Mouse (Mus musculus) hindbrain, embryonic 10.5 days (tissue): Measurements from ENCODE around the gene Sept1. TPM values are rescaled to one million over a fixed set of nuclear protein-coding genes. Genes with fewer than 3 reads are reported as not detected.
"Not testable (repeated sequence)": the region's sequence is repeated elsewhere in the genome, so short reads cannot be mapped to it uniquely, and the experiment has no call there.

Experiments used
- DNase-seq: peaks from one replicate; pipeline ENCODE4 v3.0.0-alpha.2; 2017; ENCODE audit warnings: low spot score
- H3K27ac ChIP-seq: fragments of 300-500 bp; sonication (generic); 2 replicates; pipeline ENCODE4 v1.5.1; 2016; ENCODE audit warnings: mild to moderate bottlenecking, moderate library complexity
- H3K27me3 ChIP-seq: fragments of 300-500 bp; sonication (generic); 2 replicates; pipeline ENCODE4 v1.6.1; 2016; ENCODE audit warnings: mild to moderate bottlenecking; ENCODE audit not compliant: poor library complexity, insufficient read depth, severe bottlenecking
- H3K36me3 ChIP-seq: fragments of 300-500 bp; sonication (generic); 2 replicates; pipeline ENCODE4 v1.6.1; 2016; ENCODE audit warnings: mild to moderate bottlenecking, moderate library complexity
- H3K4me1 ChIP-seq: fragments of 300-500 bp; sonication (generic); replicated peaks from 2 replicates; pipeline ENCODE4 v1.6.1; 2016; ENCODE audit warnings: mild to moderate bottlenecking
- H3K4me3 ChIP-seq: fragments of 300-500 bp; sonication (generic); 2 replicates; pipeline ENCODE4 v1.5.1; 2016; ENCODE audit warnings: mild to moderate bottlenecking, moderate library complexity
- H3K9me3 ChIP-seq: fragments of 300-500 bp; sonication (generic); 2 replicates; pipeline ENCODE4 v1.6.1; 2016; ENCODE audit warnings: mild to moderate bottlenecking, moderate library complexity
- WGBS: fragments of 180-500 bp; shearing (Covaris S2); methylation state at CpG from one replicate; pipeline ENCODE4 v1.1.7; 2016; 5-methylcytosine and 5-hydroxymethylcytosine counted together
- polyA plus RNA-seq: library from polyadenylated mRNA; unstranded; fragments of >200 nt; fragmentation: Nextera tagmentation; extraction: Ambion mirVana; gene quantifications from 2 replicates; pipeline ENCODE4 v1.2.1, GENCODE M21; 2016

Gene Sept1
- polyA plus RNA-seq, 1 experiment from 2014 or later, result 33.8 TPM

GRCm38 (mm10) chr7:127263526-127263925, 30.6 kb upstream of the Sept1 start:
- Histone ChIP-seq H3K4me1 (peaks cover 23% of the 10 kb centered on the region), H3K27me3 (no peaks in the 10 kb centered on the region), H3K27ac (no peak overlapping the region), H3K4me3 (no peak overlapping the region), H3K36me3 (peaks cover 9% of the 10 kb centered on the region; the same call in 1 of the 2 replicates), H3K9me3 (peaks cover 6% of the 10 kb centered on the region; the same call in 1 of the 2 replicates)
- WGBS, result 89% methylated on average over 3 of the region's 3 CpGs
- no peak for DNase-seq

DNA sequence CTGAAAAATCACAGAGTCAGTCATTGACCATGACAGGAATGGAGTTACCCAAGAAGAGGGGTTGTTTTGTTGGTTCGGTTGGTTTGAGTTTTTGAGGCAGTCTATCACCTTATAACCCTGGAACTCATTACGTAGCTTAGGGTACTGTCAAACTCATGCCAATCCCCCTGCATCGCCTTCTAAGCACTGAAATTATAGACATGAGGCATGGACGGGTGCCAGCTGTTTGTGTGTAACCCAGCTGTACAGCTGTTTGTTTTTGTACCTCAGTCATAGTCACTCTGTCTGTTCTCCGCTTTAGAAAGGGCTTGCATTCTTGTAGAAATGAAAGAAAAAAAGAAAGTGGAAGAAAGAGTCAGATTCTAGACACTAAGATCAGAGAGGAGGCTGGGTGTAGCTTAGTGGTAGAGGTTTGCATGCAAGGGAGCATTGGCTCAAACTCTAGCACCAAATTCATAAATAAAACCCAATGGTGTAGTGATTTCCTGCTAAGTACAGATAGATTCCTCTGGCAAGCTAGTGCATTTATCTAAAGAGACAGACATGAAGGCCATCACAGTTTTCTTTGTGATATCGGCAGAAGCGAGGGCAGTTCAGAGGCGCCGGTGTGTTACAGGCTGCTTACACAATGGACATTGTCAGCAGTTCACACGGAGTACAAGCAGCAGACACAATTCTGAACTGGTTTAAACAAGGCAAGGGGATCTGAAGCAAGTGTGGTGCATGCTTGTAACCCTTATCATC, 29.5 kb upstream of the Sept1 start:
- Histone ChIP-seq H3K36me3 (peaks cover 16% of the 10 kb centered on the region), H3K27ac (no peak overlapping the region), H3K4me1 (peaks cover 24% of the 10 kb centered on the region), H3K9me3 (no peaks in the 10 kb centered on the region), H3K4me3 (no peak overlapping the region), H3K27me3 (no peaks in the 10 kb centered on the region)
- WGBS, result 86% methylated on average over 10 of the region's 10 CpGs
- DNase-seq, result no peak

DNA sequence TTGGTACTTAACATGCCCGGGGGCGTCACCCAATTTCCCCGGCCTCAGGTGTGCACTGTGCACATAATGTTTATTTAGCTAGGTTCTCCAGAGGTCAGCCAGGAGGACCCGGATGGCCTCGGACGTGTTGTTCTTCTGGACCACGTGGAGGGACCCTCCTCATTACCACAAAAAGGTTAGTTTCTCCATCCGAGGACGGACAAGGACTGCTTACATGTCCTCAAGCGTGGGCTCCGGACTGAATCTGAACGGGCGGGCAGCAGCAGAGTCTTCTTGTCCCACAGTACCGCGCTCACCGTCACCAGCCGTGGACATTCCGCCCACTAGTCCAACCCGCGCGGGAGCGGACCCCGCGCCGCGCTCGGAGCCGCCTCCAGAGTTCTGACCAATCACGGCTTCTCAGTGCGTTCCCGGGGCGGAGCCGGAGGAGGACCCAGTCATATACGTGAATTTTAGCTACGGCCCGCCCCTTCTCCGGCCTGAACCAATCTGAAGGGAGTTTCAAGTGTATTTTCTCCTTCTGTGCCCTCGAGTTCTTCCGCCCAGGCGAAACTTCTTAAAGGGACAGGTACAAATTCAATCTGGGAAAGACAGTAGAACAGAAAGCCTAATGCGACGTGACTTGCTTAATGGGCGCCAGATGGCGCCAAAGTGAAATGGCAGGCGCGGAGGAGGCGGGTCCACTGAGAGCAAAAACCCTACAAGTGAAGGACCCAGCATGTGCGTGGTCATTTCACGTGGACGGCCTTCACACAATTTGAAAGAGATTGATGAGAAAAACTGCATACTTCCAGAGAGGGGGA, 27.6 kb upstream of the Sept1 start, which contains the start of gene Dctpp1:
Dctpp1 (minus strand) TSS at position 401 of the 803 bp plus-strand sequence.
- peak; percentile 98 for DNase-seq
- H3K36me3 ChIP-seq, result peaks cover 34% of the 10 kb centered on the region
- peak within 1 kb of the TSS; percentile 88 for H3K27ac ChIP-seq
- H3K4me3 ChIP-seq, result peak within 1 kb of the TSS; percentile 72
- WGBS, result under 1% methylated on average over 50 of the region's 50 CpGs
- no peaks in the 10 kb centered on the region for H3K9me3 ChIP-seq
- no peaks in the 10 kb centered on the region for H3K27me3 ChIP-seq
- H3K4me1 ChIP-seq, result peaks cover 24% of the 10 kb centered on the region

GRCm38 (mm10) chr7:127259186-127259905, 26.4 kb upstream of the Sept1 start:
- Histone ChIP-seq H3K4me1 (peaks cover 33% of the 10 kb centered on the region), H3K27me3 (no peaks in the 10 kb centered on the region), H3K4me3 (peak overlapping the region; percentile 72), H3K9me3 (no peaks in the 10 kb centered on the region), H3K36me3 (peaks cover 36% of the 10 kb centered on the region), H3K27ac (peak overlapping the region; percentile 88)
- 76% methylated on average over 8 of the region's 8 CpGs for WGBS
- DNase-seq, result no peak

DNA sequence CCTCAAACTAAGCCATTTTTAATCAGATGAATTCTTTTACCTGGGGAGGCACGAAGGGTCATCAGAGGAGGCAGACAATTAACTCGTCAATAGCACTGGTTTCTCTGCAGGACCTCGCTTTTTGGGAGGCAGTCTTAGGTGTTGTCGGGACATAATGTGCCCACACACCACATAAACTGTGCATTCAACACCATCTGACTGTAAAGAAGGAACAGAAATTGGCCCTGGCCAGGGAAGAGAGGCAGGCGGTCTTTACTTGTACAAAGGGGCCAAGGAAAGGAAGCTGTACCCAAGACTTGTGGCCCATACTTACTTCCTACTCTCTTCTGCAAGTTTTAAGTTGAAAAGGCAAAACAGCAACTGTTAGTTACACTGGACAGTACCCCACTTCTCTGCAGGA, 23.6 kb upstream of the Sept1 start:
- no peak for DNase-seq
- Histone ChIP-seq H3K27ac (no peak overlapping the region), H3K9me3 (no peaks in the 10 kb centered on the region), H3K4me3 (no peak overlapping the region), H3K36me3 (peaks cover 44% of the 10 kb centered on the region), H3K4me1 (peaks cover 40% of the 10 kb centered on the region), H3K27me3 (no peaks in the 10 kb centered on the region)
- WGBS, result 92% methylated on average over 5 of the region's 5 CpGs

GRCm38 (mm10) chr7:127255965-127256364, 23.0 kb upstream of the Sept1 start:
- Histone ChIP-seq H3K36me3 (peaks cover 48% of the 10 kb centered on the region), H3K27ac (no peak overlapping the region), H3K9me3 (no peaks in the 10 kb centered on the region), H3K4me1 (peaks cover 35% of the 10 kb centered on the region), H3K4me3 (no peak overlapping the region), H3K27me3 (no peaks in the 10 kb centered on the region)
- no peak for DNase-seq
- WGBS, result 87% methylated on average over 2 of the region's 2 CpGs

DNA sequence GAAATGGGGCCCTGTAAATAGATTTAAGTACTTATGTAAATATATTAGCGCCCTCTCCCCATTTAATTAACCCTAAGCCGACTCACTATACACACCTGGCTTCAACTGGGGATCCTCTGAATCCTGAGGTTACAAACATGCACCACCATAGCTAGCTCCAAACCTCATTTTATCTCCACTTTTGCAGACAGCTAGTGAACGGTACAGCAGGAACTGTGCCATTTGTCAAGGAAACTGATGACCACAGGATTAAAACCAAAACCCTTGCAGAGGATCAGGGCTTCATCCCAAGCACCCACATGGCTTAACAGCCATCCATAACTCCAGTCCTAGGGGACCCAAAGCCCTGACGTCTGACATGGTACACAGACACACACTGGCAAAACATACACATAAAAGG, 22.1 kb upstream of the Sept1 start:
- H3K4me3 ChIP-seq, result peak overlapping the region; percentile 65
- no peaks in the 10 kb centered on the region for H3K9me3 ChIP-seq
- peak overlapping the region; percentile 91 for H3K27ac ChIP-seq
- no peaks in the 10 kb centered on the region for H3K27me3 ChIP-seq
- 38% methylated on average over 4 of the region's 4 CpGs for WGBS
- no peak for DNase-seq
- H3K36me3 ChIP-seq, result peaks cover 56% of the 10 kb centered on the region
- peaks cover 31% of the 10 kb centered on the region for H3K4me1 ChIP-seq

- H3K27me3 ChIP-seq, result no peaks in the 10 kb centered on the region
- H3K9me3 ChIP-seq, result no peaks in the 10 kb centered on the region
- peaks cover 65% of the 10 kb centered on the region for H3K36me3 ChIP-seq
- peak overlapping the region; percentile 91 for H3K27ac ChIP-seq
- H3K4me1 ChIP-seq, result peaks cover 22% of the 10 kb centered on the region
- peak; percentile 94 for DNase-seq
- WGBS, result 1% methylated on average over 136 of the region's 136 CpGs
- H3K4me3 ChIP-seq, result peak overlapping the region; percentile 65
These were observed 21.2 kb upstream of the Sept1 start for GRCm38 (mm10) chr7:127253821-127254769.

DNA sequence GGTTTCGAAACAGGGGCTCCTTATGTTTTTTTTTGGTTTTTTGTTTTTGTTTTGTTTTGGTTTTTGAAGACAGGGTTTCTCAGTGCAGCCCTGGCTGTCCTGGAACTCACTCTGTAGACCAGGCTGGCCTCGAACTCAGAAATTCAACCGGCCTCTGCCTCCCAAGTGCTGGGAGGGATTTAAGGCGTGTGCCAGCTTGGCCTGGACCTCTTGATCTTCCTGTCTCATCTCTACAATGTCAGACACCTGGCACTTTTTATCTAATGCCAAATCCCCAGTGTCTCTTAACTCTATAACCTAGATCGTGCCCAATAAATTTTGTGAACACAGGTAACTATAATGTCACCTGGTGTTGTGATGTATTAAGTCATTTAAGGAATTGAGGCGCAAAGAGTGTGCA, 20.4 kb upstream of the Sept1 start:
- whole genome bisulfite sequencing, result 84% methylated on average over 6 of the region's 6 CpGs
- peak overlapping the region; percentile 91 for H3K27ac ChIP-seq
- peaks cover 16% of the 10 kb centered on the region for H3K4me1 ChIP-seq
- no peaks in the 10 kb centered on the region for H3K27me3 ChIP-seq
- H3K4me3 ChIP-seq, result peak overlapping the region; percentile 65
- no peak for DNase-seq
- peaks cover 64% of the 10 kb centered on the region for H3K36me3 ChIP-seq
- H3K9me3 ChIP-seq, result no peaks in the 10 kb centered on the region

DNA sequence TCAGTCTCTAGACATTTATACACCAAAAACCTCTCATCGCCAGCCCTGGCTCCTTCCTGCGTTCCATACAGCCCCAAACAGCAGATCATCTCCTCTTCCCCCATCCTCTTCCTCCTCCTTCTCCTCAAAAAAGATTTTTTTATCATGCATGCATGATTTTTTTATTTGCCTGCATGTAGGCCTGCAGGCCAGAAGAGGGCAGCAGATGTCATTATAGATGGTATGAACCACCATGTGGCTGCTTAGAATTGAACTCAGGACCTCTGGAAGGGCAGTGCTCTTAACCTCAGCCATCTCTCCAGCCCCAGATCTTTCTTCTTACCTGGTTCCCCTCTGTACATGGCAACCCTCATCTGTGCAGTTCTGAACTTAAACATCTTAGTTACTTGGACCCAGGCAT, 19.5 kb upstream of the Sept1 start:
- no peak overlapping the region for H3K4me3 ChIP-seq
- 86% methylated on average over 2 of the region's 2 CpGs for WGBS
- H3K36me3 ChIP-seq, result peaks cover 64% of the 10 kb centered on the region
- H3K27me3 ChIP-seq, result no peaks in the 10 kb centered on the region
- peak; percentile 27 for DNase-seq
- no peak overlapping the region for H3K27ac ChIP-seq
- H3K4me1 ChIP-seq, result peaks cover 16% of the 10 kb centered on the region
- no peaks in the 10 kb centered on the region for H3K9me3 ChIP-seq

DNA sequence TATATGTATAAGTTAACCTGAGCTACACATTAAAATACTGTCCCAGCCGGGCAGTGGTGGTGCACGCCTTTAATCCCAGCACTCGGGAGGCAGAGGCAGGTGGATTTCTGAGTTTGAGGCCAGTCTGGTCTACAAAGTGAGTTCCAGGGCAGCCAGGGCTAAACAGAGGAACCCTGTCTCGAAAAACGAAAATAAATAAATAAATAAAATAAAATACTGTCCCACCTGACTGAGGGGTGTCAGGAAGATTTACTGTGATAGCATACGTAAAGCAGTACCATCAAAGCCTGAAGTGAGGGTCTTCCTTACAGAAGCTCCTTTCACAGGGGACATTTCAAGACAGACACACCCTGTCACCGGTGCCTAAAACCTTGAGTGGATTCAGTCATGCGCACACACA, 17.6 kb upstream of the Sept1 start:
- not testable (repeated sequence) for H3K27me3 ChIP-seq, H3K4me3 ChIP-seq, DNase-seq, H3K9me3 ChIP-seq, H3K27ac ChIP-seq
- H3K4me1 ChIP-seq, result peaks cover 29% of the 10 kb centered on the region
- H3K36me3 ChIP-seq, result peaks cover 62% of the 10 kb centered on the region
- 92% methylated on average over 8 of the region's 8 CpGs for whole genome bisulfite sequencing
